Mouse (Mus musculus) heart, postnatal 36 days (tissue): Measurements from ENCODE around the gene Cdc14b. TPM values are rescaled to one million over a fixed set of nuclear protein-coding genes. Genes with fewer than 3 reads are reported as not detected.

Experiments used
- DNase-seq, 2 experiments: peaks; one replicate each; pipeline ENCODE4 v3.0.0; 2021 to 2022
- intact Hi-C: fragments of 180-260 bp; cut with DNase I; formaldehyde crosslinking; loops from one replicate; pipeline ENCODE4 v1.15.1; 2025
- total RNA-seq, 2 experiments: library from RNA; stranded (reverse); gene quantifications; 2 replicates each; pipeline ENCODE4 v1.2.3; 2021

Cdc14b gene
- total RNA-seq, 2 experiments from 2014 or later = 8.2 to 9.0 TPM

- intact Hi-C loops = no loop called here
- no peak for DNase-seq
Measured at GRCm38 (mm10) chr13:64182091-64182490, 93.0 kb downstream of the Cdc14b start.

- intact Hi-C loops = loop anchor here (2.0 kb wide), 2 partner anchors 68 to 126 kb away; no protein-coding TSS in a partner anchor
- DNase-seq = peak; percentile 53 to 63
Measured at GRCm38 (mm10) chr13:64180888-64181287, 94.2 kb downstream of the Cdc14b start.

GRCm38 (mm10) chr13:64180300-64180699 lies 94.8 kb downstream of the Cdc14b start:
- no peak for DNase-seq
- intact Hi-C loops = loop anchor here (2.0 kb wide), 2 partner anchors 69 to 127 kb away; no protein-coding TSS in a partner anchor

GRCm38 (mm10) chr13:64178746-64179652 lies 96.1 kb downstream of the Cdc14b start:
- intact Hi-C loops = no loop called here
- DNase-seq = no peak

- intact Hi-C loops = no loop called here
- no peak for DNase-seq
Measured at GRCm38 (mm10) chr13:64178000-64178399, 97.1 kb downstream of the Cdc14b start.

- intact Hi-C loops = no loop called here
- DNase-seq = no peak
Measured at GRCm38 (mm10) chr13:64169746-64170145, 105.3 kb downstream of the Cdc14b start.

GRCm38 (mm10) chr13:64163147-64163715 lies 111.9 kb downstream of the Cdc14b start:
- intact Hi-C loops = loop anchor here (5.0 kb wide), 2 partner anchors 149 to 269 kb away; partner anchors contain the start of genes Aaed1 and Cdk20
- no peak for DNase-seq

- peak in 1 of 2 experiments; percentile 14 for DNase-seq
- intact Hi-C loops = loop anchor here (5.0 kb wide), 2 partner anchors 150 to 270 kb away; partner anchors contain the start of genes Aaed1 and Cdk20
Measured at GRCm38 (mm10) chr13:64162626-64163025, 112.5 kb downstream of the Cdc14b start.

- intact Hi-C loops = loop anchor here (5.0 kb wide), 2 partner anchors 150 to 270 kb away; partner anchors contain the start of genes Aaed1 and Cdk20
Measured at GRCm38 (mm10) chr13:64161916-64162611, 113.0 kb downstream of the Cdc14b start.

GRCm38 (mm10) chr13:64161548-64161915 lies 113.6 kb downstream of the Cdc14b start, which contains the start of gene Habp4:
Gene Habp4, plus strand, starts transcription at chr13:64161824.
- intact Hi-C loops = loop anchor here (5.0 kb wide), 2 partner anchors 151 to 271 kb away; partner anchors contain the start of genes Aaed1 and Cdk20
- peak; percentile 97 for DNase-seq

More at GRCm38 (mm10) chr13:64161916-64162611, 113.0 kb downstream of the Cdc14b start:
- no peak for DNase-seq

- no peak for DNase-seq
- intact Hi-C loops = loop anchor here (10.0 kb wide), 1 partner anchor 592 kb away; no protein-coding TSS in a partner anchor
Measured at GRCm38 (mm10) chr13:64156966-64157365, 118.1 kb downstream of the Cdc14b start.

- no peak for DNase-seq
- intact Hi-C loops = loop anchor here (10.0 kb wide), 1 partner anchor 590 kb away; no protein-coding TSS in a partner anchor
Measured at GRCm38 (mm10) chr13:64155171-64155571, 119.9 kb downstream of the Cdc14b start.

- intact Hi-C loops = loop anchor here (10.0 kb wide), 1 partner anchor 590 kb away; no protein-coding TSS in a partner anchor
- DNase-seq = no peak
Measured at GRCm38 (mm10) chr13:64154651-64155050, 120.4 kb downstream of the Cdc14b start.

- DNase-seq = peak; percentile 53 to 68
- intact Hi-C loops = loop anchor here (10.0 kb wide), 1 partner anchor 589 kb away; no protein-coding TSS in a partner anchor
Measured at GRCm38 (mm10) chr13:64153751-64154267, 121.3 kb downstream of the Cdc14b start.

GRCm38 (mm10) chr13:64153083-64153682 lies 121.9 kb downstream of the Cdc14b start, which contains the start of gene Zfp367:
Gene Zfp367, minus strand, starts transcription at chr13:64153202.
- DNase-seq = peak; percentile 95 to 96
- intact Hi-C loops = loop anchor here (10.0 kb wide), 1 partner anchor 588 kb away; no protein-coding TSS in a partner anchor

GRCm38 (mm10) chr13:64152671-64153082 lies 122.4 kb downstream of the Cdc14b start:
- DNase-seq = no peak
- intact Hi-C loops = loop anchor here (10.0 kb wide), 1 partner anchor 588 kb away; no protein-coding TSS in a partner anchor

- peak; percentile 84 to 86 for DNase-seq
- intact Hi-C loops = loop anchor here (10.0 kb wide), 1 partner anchor 587 kb away; no protein-coding TSS in a partner anchor
Measured at GRCm38 (mm10) chr13:64152241-64152669, 122.8 kb downstream of the Cdc14b start.

GRCm38 (mm10) chr13:64150121-64150520 lies 125.0 kb downstream of the Cdc14b start:
- intact Hi-C loops = loop anchor here (2.0 to 10.0 kb wide), 2 partner anchors 19 to 585 kb away; no protein-coding TSS in a partner anchor
- no peak for DNase-seq
